ENCODE assay signal across 15 mouse cellular contexts in the genomic region with DNA sequence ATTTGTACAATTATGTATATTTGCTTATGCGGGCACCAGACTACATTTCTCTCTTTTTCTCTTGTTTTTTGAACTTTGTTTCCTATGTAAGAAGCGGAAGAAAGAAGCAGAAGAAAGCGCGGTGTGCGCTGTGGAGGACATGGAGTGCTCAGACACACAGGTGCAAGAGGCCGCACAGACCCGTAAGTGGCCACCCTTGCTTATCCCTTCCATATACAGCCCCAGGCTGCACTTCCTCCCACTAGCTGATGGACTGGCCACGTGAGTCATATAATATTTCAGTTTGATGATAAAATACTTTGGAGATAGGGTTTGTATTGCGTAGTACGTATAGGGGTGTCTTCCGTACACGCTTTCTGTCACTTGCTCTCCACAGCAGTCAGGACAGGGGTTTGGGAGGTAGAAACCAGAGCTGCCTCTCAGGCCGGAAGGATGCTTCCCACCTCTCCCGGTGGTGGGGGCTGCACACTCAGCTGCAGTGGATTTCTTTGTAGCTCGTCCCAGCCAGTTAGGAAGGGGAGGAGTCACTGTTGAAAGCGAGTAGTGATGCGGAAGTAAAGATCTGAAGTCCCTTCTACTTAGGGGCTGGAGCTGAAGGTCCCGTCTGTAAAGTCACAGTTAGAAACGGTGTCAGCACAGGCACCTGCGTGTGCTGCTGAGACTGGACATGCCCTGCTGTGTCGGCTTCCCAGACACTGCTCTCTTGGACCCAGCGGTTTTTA.
DNase-seq lines count a peak whose midpoint lies in the region; ATAC-seq and TF ChIP-seq lines count a peak whose summit lies in the region.
"Had no signal": no experiment of that assay in that cellular context is flagged by ENCODE, and none has a peak within 500 bp of the region (broad histone marks: within the 10 kb centered on the region; RNA-seq: fewer than 3 reads in every experiment).

No protein-coding gene starts in this region.

- 0 out of 2 replicates have a peak, but pooled peaks have one; percentile 38 for ATAC-seq in embryonic facial prominence, embryonic 12.5 days (ENCODE audit: insufficient number of reproducible peaks, insufficient read depth, low FRiP score, low TSS enrichment)
- peak; percentile 68; the same call in 1 of the 2 replicates for ATAC-seq in forebrain, postnatal 0 days
- peak; percentile 66 for ATAC-seq in neural tube, embryonic 12.5 days (ENCODE audit: low FRiP score, low read depth)
- ATAC-seq: CD4-positive, CD25-positive, alpha-beta regulatory T cell, adult 4 months; intestine, embryonic 16.5 days had no signal

- no peak for TF ChIP-seq CTCF in forebrain, postnatal 0 days (IDR thresholded peaks at IDR 0.05; ENCODE audit: low read depth)

- no peak overlapping the region for H3K9ac ChIP-seq in embryonic facial prominence, embryonic 12.5 days
- peak overlapping the region; percentile 25; the same call in 1 of the 2 replicates for H3K9ac ChIP-seq in forebrain, postnatal 0 days
- H3K9ac ChIP-seq in neural tube, embryonic 12.5 days: no peak overlapping the region
- H3K9ac ChIP-seq: embryonic facial prominence, embryonic 15.5 days had no signal

- 65% methylated on average over 22 of the region's 22 CpGs for WGBS in embryonic facial prominence, embryonic 12.5 days
- 48% methylated on average over 22 of the region's 22 CpGs for WGBS in forebrain, postnatal 0 days
- 56% methylated on average over 22 of the region's 22 CpGs for WGBS in neural tube, embryonic 12.5 days

- no peaks in the 10 kb centered on the region for H3K27me3 ChIP-seq in embryonic facial prominence, embryonic 12.5 days
- no peaks in the 10 kb centered on the region for H3K27me3 ChIP-seq in forebrain, postnatal 0 days (ENCODE audit: insufficient read depth, low read length)
- H3K27me3 ChIP-seq in neural tube, embryonic 12.5 days (replicated peaks): no peaks in the 10 kb centered on the region
- H3K27me3 ChIP-seq: embryonic facial prominence, embryonic 15.5 days had no signal

- H3K36me3 ChIP-seq in embryonic facial prominence, embryonic 12.5 days: peaks cover 8% of the 10 kb centered on the region; the same call in 1 of the 2 replicates
- peaks cover 6% of the 10 kb centered on the region; the same call in 1 of the 2 replicates for H3K36me3 ChIP-seq in forebrain, postnatal 0 days (ENCODE audit: insufficient read depth)
- peaks cover 6% of the 10 kb centered on the region for H3K36me3 ChIP-seq in neural tube, embryonic 12.5 days

- H3K4me1 ChIP-seq in embryonic facial prominence, embryonic 12.5 days: peaks cover 12% of the 10 kb centered on the region
- peaks cover 14% of the 10 kb centered on the region; the same call in 1 of the 2 replicates for H3K4me1 ChIP-seq in forebrain, postnatal 0 days (ENCODE audit: insufficient read depth)
- H3K4me1 ChIP-seq in neural tube, embryonic 12.5 days: peaks cover 12% of the 10 kb centered on the region
- H3K4me1 ChIP-seq: embryonic facial prominence, embryonic 15.5 days had no signal

- H3K27ac ChIP-seq in embryonic facial prominence, embryonic 12.5 days: no peak overlapping the region
- no peak overlapping the region for H3K27ac ChIP-seq in forebrain, postnatal 0 days (ENCODE audit: low read depth, low read length)
- no peak overlapping the region for H3K27ac ChIP-seq in neural tube, embryonic 12.5 days
- H3K27ac ChIP-seq: embryonic facial prominence, embryonic 15.5 days; macrophage had no signal

- no peak overlapping the region for H3K4me2 ChIP-seq in embryonic facial prominence, embryonic 12.5 days (replicated peaks)
- peak overlapping the region; percentile 23; the same call in 1 of the 2 replicates for H3K4me2 ChIP-seq in forebrain, postnatal 0 days (ENCODE audit: low read depth)
- H3K4me2 ChIP-seq in neural tube, embryonic 12.5 days (replicated peaks): no peak overlapping the region
- H3K4me2 ChIP-seq: embryonic facial prominence, embryonic 15.5 days had no signal

- DNase-seq in embryo, embryonic 10 days (ENCODE audit: low spot score): peak; percentile 67
- peak; percentile 47 for DNase-seq in forebrain, postnatal 0 days
- DNase-seq in cerebellum, postnatal 10 days: no peak
- DNase-seq in heart, postnatal 4 days: no peak
- no peak for DNase-seq in cerebellum, adult 18-20 months
- DNase-seq: cerebellum, adult 8-10 months; heart, adult 11 months; kidney, postnatal 25 days; lung, adult 18-20 months had no signal

- H3K9me3 ChIP-seq in embryonic facial prominence, embryonic 12.5 days: no peaks in the 10 kb centered on the region
- H3K9me3 ChIP-seq in forebrain, postnatal 0 days (ENCODE audit: low read length): no peaks in the 10 kb centered on the region
- H3K9me3 ChIP-seq in neural tube, embryonic 12.5 days: no peaks in the 10 kb centered on the region
- H3K9me3 ChIP-seq: embryonic facial prominence, embryonic 15.5 days had no signal

- no peak overlapping the region for H3K4me3 ChIP-seq in embryonic facial prominence, embryonic 12.5 days
- H3K4me3 ChIP-seq in forebrain, postnatal 0 days (ENCODE audit: low read depth, low read length): no peak overlapping the region
- H3K4me3 ChIP-seq in neural tube, embryonic 12.5 days: no peak overlapping the region
- H3K4me3 ChIP-seq: embryonic facial prominence, embryonic 15.5 days had no signal

Comparison
In these comparisons a context has a peak if more than half of its experiments do, and no peak if none do; other contexts are left out.
1. DNase-seq: peak in embryo, embryonic 10 days (single experiment) and forebrain, postnatal 0 days (single experiment); none in cerebellum, postnatal 10 days (0 of 2), heart, postnatal 4 days (single experiment) and cerebellum, adult 18-20 months (0 of 2).
2. Peak in every context shown above with its lines, with median percentiles within 50 percentile points of each other: ATAC-seq.